Mouse (Mus musculus) heart, embryonic 13.5 days (tissue): ENCODE measurements around the gene Tdrd12. TPM values are rescaled to one million over a fixed set of nuclear protein-coding genes. Genes with fewer than 3 reads are reported as not detected.

Experiments used
- ATAC-seq: fragments of 200-750 bp; cut with Nextera tagmentation; 2 replicates; pipeline ENCODE4 v1.8.0; 2017; ENCODE audit warnings: moderate TSS enrichment; ENCODE audit not compliant: insufficient number of reproducible peaks, low FRiP score, low TSS enrichment; ENCODE audit errors: extremely low read depth
- H3K27ac ChIP-seq: fragments of 300-500 bp; sonication (generic); replicated peaks from 2 replicates; pipeline ENCODE4 v1.5.1; 2015; ENCODE audit warnings: moderate library complexity, mild to moderate bottlenecking, inconsistent platforms
- H3K27me3 ChIP-seq: fragments of 300-500 bp; sonication (generic); replicated peaks from 2 replicates; pipeline ENCODE4 v1.6.1; 2015; ENCODE audit warnings: mild to moderate bottlenecking, inconsistent platforms
- H3K36me3 ChIP-seq: fragments of 300-500 bp; sonication (generic); 2 replicates; pipeline ENCODE4 v1.6.1; 2015; ENCODE audit warnings: mild to moderate bottlenecking, inconsistent platforms
- H3K4me1 ChIP-seq: fragments of 300-500 bp; sonication (generic); 2 replicates; pipeline ENCODE4 v1.6.1; 2015; ENCODE audit warnings: inconsistent platforms
- H3K4me2 ChIP-seq: fragments of 300-500 bp; sonication (generic); 2 replicates; pipeline ENCODE4 v1.6.1; 2015; ENCODE audit warnings: inconsistent platforms, mild to moderate bottlenecking, moderate library complexity
- H3K4me3 ChIP-seq: fragments of 300-500 bp; sonication (generic); 2 replicates; pipeline ENCODE4 v1.5.1; 2015; ENCODE audit warnings: moderate library complexity, mild to moderate bottlenecking, inconsistent platforms
- H3K9ac ChIP-seq: fragments of 300-500 bp; sonication (generic); 2 replicates; pipeline ENCODE4 v1.6.1; 2015; ENCODE audit warnings: inconsistent platforms, mild to moderate bottlenecking, moderate library complexity
- H3K9me3 ChIP-seq: fragments of 300-500 bp; sonication (generic); 2 replicates; pipeline ENCODE4 v1.6.1; 2016; ENCODE audit warnings: inconsistent platforms
- WGBS: fragments of 180-500 bp; shearing (Covaris S2); methylation state at CpG from one replicate; pipeline ENCODE4 v1.1.7; 2015; ENCODE audit warnings: mixed read lengths; 5-methylcytosine and 5-hydroxymethylcytosine counted together
- polyA plus RNA-seq: library from polyadenylated mRNA; unstranded; fragments of >200 nt; fragmentation: Nextera tagmentation; extraction: Ambion mirVana; gene quantifications from 2 replicates; pipeline ENCODE4 v1.2.1, GENCODE M21; 2015

The Tdrd12 gene
- polyA plus RNA-seq, 1 experiment from 2014 or later: 0.99 TPM

DNA sequence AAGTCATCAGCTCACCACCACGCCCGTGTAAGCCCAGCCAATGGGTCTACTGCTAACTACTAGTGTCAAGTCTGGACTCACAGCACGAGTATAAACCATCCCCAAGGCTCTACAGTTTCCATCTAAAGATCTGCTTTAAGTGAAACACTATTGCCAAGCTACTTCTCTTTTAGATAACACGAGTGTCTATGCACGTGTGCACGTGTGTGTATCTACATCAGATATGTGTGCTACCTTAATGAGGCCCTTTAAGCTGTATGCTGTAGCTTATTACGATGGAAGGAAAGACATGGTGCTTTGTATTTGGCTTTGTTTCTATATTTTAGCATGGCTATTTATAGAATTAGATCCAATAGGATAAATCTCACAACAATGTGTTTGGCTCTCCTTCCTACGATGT is 51.0 kb downstream of the Tdrd12 start:
- ATAC-seq: no peak

GRCm38 (mm10) chr7:35485126-35485525 is 52.4 kb downstream of the Tdrd12 start:
- WGBS: 12% methylated on average over 2 of the region's 2 CpGs
- ATAC-seq: no peak
- Histone ChIP-seq H3K27ac (peak overlapping the region; percentile 46), H3K4me1 (peaks cover 26% of the 10 kb centered on the region), H3K4me2 (0 out of 2 replicates have a peak overlapping the region, but pooled peaks have one; percentile 33), H3K4me3 (no peak overlapping the region), H3K36me3 (no peaks in the 10 kb centered on the region), H3K9ac (no peak overlapping the region), H3K9me3 (0 out of 2 replicates have a peak, but pooled peaks cover 4% of the 10 kb centered on the region), H3K27me3 (no peaks in the 10 kb centered on the region)

More for the DNA sequence above, 51.0 kb downstream of the Tdrd12 start:
- H3K27ac ChIP-seq: no peak overlapping the region
- H3K9me3 ChIP-seq: 0 out of 2 replicates have a peak, but pooled peaks cover 4% of the 10 kb centered on the region
- H3K27me3 ChIP-seq: no peaks in the 10 kb centered on the region
- no peak overlapping the region for H3K4me3 ChIP-seq
- H3K4me1 ChIP-seq: peaks cover 26% of the 10 kb centered on the region
- no peak overlapping the region for H3K9ac ChIP-seq
- 70% methylated on average over 8 of the region's 8 CpGs for WGBS
- no peak overlapping the region for H3K4me2 ChIP-seq
- no peaks in the 10 kb centered on the region for H3K36me3 ChIP-seq

DNA sequence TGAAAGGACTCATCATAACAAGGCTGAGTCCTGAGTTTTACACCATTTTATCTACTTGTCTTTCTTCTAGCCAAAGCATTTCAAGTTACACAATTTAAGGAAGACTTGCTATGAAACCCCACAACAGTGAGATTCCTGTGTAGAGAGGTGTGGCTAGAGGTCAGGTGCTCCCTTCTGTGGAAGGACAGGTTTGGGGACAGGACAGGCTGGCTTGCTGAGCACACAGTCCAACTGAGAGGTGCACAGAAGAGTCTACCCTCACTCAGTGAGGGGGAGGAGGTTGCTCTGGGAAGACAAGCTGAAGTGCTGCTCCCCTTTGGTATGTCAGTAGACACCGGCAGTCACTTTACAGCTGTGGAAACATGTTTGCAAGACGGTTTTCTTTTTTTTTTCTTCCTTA is 61.1 kb downstream of the Tdrd12 start:
- ATAC-seq: no peak
- Histone ChIP-seq H3K36me3 (no peaks in the 10 kb centered on the region), H3K27me3 (no peaks in the 10 kb centered on the region), H3K4me2 (no peak overlapping the region), H3K4me3 (no peak overlapping the region), H3K4me1 (no peaks in the 10 kb centered on the region), H3K9ac (no peak overlapping the region), H3K27ac (no peak overlapping the region), H3K9me3 (no peaks in the 10 kb centered on the region)
- 63% methylated on average over 2 of the region's 2 CpGs for WGBS

- Histone ChIP-seq H3K36me3 (no peaks in the 10 kb centered on the region), H3K4me2 (no peak overlapping the region), H3K27ac (no peak overlapping the region), H3K4me3 (no peak overlapping the region), H3K4me1 (no peaks in the 10 kb centered on the region), H3K27me3 (no peaks in the 10 kb centered on the region), H3K9me3 (no peaks in the 10 kb centered on the region), H3K9ac (no peak overlapping the region)
- no peak for ATAC-seq
- WGBS: 45% methylated on average over 4 of the region's 4 CpGs
Measured at GRCm38 (mm10) chr7:35470794-35471193, 66.8 kb downstream of the Tdrd12 start.

- no peak for ATAC-seq
- 58% methylated on average over 2 of the region's 2 CpGs for WGBS
- Histone ChIP-seq H3K9me3 (no peaks in the 10 kb centered on the region), H3K4me2 (no peak overlapping the region), H3K27me3 (no peaks in the 10 kb centered on the region), H3K9ac (no peak overlapping the region), H3K4me3 (no peak overlapping the region), H3K36me3 (no peaks in the 10 kb centered on the region), H3K4me1 (0 out of 2 replicates have a peak, but pooled peaks cover 5% of the 10 kb centered on the region), H3K27ac (no peak overlapping the region)
Measured at GRCm38 (mm10) chr7:35467856-35468255, 69.7 kb downstream of the Tdrd12 start.

DNA sequence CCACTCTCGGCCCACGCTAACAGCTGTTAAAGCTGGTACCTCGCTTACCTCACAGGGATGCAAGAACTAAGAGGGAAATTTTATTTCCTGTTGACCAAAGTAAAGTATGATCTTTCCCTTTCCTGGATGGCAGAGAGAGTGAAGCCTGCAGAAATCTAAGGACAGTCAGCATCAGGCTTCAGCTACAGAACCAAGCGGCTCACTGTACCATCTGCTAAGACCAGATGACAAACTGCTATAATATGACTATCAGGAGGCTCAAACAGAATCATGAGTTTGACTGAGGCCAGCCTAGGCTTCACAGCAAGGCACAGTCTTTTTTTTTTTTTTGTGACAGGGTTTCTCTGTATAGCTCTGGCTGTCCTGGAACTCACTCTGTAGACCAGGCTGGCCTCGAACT is 72.5 kb downstream of the Tdrd12 start:
- Histone ChIP-seq H3K4me2 (no peak overlapping the region), H3K27me3 (no peaks in the 10 kb centered on the region; the same call in 1 of the 2 replicates), H3K9me3 (no peaks in the 10 kb centered on the region), H3K9ac (no peak overlapping the region), H3K4me1 (peaks cover 5% of the 10 kb centered on the region; the same call in 1 of the 2 replicates), H3K27ac (peak overlapping the region; percentile 21; the same call in 1 of the 2 replicates), H3K4me3 (no peak overlapping the region), H3K36me3 (no peaks in the 10 kb centered on the region)
- ATAC-seq: no peak
- 72% methylated on average over 5 of the region's 5 CpGs for WGBS

- WGBS: 55% methylated on average over 4 of the region's 4 CpGs
- Histone ChIP-seq H3K27me3 (no peaks in the 10 kb centered on the region; the same call in 1 of the 2 replicates), H3K36me3 (no peaks in the 10 kb centered on the region), H3K27ac (no peak overlapping the region), H3K9me3 (no peaks in the 10 kb centered on the region), H3K4me3 (no peak overlapping the region), H3K9ac (no peak overlapping the region), H3K4me1 (peaks cover 11% of the 10 kb centered on the region; the same call in 1 of the 2 replicates), H3K4me2 (no peak overlapping the region)
- no peak for ATAC-seq
Measured at GRCm38 (mm10) chr7:35460971-35461370, 76.6 kb downstream of the Tdrd12 start.

- Histone ChIP-seq H3K27ac (no peak overlapping the region), H3K9ac (no peak overlapping the region), H3K27me3 (0 out of 2 replicates have a peak, but pooled peaks cover 3% of the 10 kb centered on the region), H3K4me3 (no peak overlapping the region), H3K4me1 (peaks cover 6% of the 10 kb centered on the region; the same call in 1 of the 2 replicates), H3K4me2 (no peak overlapping the region), H3K9me3 (no peaks in the 10 kb centered on the region), H3K36me3 (no peaks in the 10 kb centered on the region)
- ATAC-seq: no peak
- 70% methylated on average over 4 of the region's 4 CpGs for WGBS
Measured at GRCm38 (mm10) chr7:35456091-35456814, 81.3 kb downstream of the Tdrd12 start.

DNA sequence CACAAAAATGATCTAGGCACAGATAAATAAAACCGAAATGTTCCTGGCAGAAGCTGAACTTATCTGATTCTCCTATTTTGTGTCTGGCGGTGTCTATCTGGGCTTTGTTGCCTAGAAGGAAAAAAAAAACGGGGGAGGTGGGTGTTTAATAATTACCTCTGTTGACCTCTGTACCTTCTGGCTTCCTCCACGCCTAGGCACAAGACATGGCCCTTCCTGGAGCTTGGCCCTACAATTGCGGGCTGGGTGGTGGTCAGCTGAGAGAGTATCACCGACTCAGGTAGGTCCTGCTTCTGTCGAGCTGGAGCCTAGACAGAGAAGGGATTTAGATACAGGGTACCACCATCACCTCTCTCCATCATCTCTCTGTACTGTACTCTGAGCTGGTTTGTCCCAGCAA is 88.7 kb downstream of the Tdrd12 start:
- H3K4me2 ChIP-seq: peak overlapping the region; percentile 1; the same call in 1 of the 2 replicates
- H3K27me3 ChIP-seq: peaks cover 3% of the 10 kb centered on the region; the same call in 1 of the 2 replicates
- H3K9ac ChIP-seq: no peak overlapping the region
- H3K27ac ChIP-seq: 0 out of 2 replicates have a peak overlapping the region, but pooled peaks have one; percentile 48
- peaks cover 16% of the 10 kb centered on the region for H3K4me1 ChIP-seq
- peaks cover 1% of the 10 kb centered on the region; the same call in 1 of the 2 replicates for H3K9me3 ChIP-seq
- ATAC-seq: no peak
- H3K36me3 ChIP-seq: no peaks in the 10 kb centered on the region
- WGBS: 57% methylated on average over 7 of the region's 7 CpGs
- no peak overlapping the region for H3K4me3 ChIP-seq

DNA sequence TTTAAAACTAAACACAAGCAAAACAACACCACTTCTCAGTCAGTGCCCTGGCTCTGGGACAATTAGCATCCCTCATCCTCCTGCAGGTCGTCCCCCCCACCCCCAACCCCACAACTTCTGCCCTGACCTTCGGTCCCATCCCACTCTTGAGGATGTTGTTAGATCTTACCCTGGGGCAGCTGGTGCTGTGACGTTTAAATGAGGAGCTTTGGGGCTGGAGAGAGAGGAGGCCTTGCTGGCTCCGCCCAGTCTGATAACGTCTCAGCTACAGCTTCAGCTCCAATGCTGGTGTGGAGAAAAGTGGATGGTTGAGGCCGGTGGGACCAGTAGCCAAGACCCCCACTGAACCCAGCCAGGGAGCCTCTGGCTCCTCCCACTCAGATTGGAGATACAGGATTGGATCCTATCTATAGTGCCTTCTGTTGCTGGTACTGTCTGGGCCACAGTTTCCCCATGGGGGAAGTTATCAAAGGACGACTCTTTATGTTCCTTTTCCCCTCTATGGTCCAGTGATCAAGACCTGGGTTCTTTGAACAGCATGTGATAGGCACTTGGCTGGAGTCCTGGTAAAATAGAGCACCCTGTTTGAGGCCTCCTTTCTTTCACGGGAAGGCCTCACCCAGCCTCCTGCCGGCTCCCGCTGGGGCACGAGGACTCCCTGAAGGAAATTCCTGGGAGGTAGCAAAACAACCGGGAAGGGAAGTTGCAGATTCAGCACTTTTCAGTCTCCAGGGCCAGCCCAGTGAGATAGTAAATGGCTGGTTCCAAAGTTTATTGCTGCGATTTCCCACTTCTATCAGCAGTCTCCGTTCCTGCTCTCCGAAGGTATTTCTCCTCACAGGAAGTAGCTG is 89.3 kb downstream of the Tdrd12 start, which contains the start of gene Slc7a9:
Gene Slc7a9, plus strand, starts transcription at position 801 of the 851 bp plus-strand sequence.
- H3K4me1 ChIP-seq: peaks cover 16% of the 10 kb centered on the region
- H3K9me3 ChIP-seq: peaks cover 7% of the 10 kb centered on the region; the same call in 1 of the 2 replicates
- H3K36me3 ChIP-seq: no peaks in the 10 kb centered on the region
- no peak for ATAC-seq
- peaks cover 3% of the 10 kb centered on the region; the same call in 1 of the 2 replicates for H3K27me3 ChIP-seq
- WGBS: 22% methylated on average over 15 of the region's 15 CpGs
- peak within 1 kb of the TSS; percentile 1; the same call in 1 of the 2 replicates for H3K4me2 ChIP-seq
- no peak within 1 kb of the TSS for H3K9ac ChIP-seq
- no peak within 1 kb of the TSS for H3K4me3 ChIP-seq
- H3K27ac ChIP-seq: 0 out of 2 replicates have a peak within 1 kb of the TSS, but pooled peaks have one; percentile 48

DNA sequence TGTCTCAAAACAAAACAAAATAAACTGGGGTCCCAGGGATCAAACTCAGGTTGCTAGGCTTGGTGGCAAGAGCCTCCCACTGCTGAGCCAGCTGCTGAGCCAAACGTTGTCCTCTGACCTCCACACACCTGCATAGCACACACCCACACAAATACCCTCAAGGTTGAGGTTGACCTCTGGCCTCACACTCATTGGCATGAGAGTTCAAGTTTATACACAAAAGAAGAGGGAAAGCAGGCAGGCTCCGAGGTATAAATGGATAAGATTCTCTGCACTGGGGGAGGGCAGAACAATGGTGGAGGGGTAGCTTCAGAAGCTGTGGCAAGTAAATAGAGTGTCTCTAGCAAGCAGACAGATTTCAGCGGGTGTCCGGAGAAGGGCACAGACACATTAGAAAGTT is 90.0 kb downstream of the Tdrd12 start:
- H3K9ac ChIP-seq: no peak overlapping the region
- no peak for ATAC-seq
- no peak overlapping the region for H3K4me3 ChIP-seq
- H3K9me3 ChIP-seq: peaks cover 7% of the 10 kb centered on the region; the same call in 1 of the 2 replicates
- H3K4me1 ChIP-seq: peaks cover 16% of the 10 kb centered on the region
- H3K27me3 ChIP-seq: peaks cover 3% of the 10 kb centered on the region; the same call in 1 of the 2 replicates
- no peak overlapping the region for H3K4me2 ChIP-seq
- no peaks in the 10 kb centered on the region for H3K36me3 ChIP-seq
- H3K27ac ChIP-seq: 0 out of 2 replicates have a peak overlapping the region, but pooled peaks have one; percentile 20
- 45% methylated on average over 4 of the region's 4 CpGs for WGBS
